Mouse (Mus musculus): ENCODE measurements at regions not wholly inside any gene's neighbourhood (a gene's known extent, or its start where the extent isn't known, plus 50 kb on each side); places are given as distances from the start of the nearest gene placed in this dataset.

DNA sequence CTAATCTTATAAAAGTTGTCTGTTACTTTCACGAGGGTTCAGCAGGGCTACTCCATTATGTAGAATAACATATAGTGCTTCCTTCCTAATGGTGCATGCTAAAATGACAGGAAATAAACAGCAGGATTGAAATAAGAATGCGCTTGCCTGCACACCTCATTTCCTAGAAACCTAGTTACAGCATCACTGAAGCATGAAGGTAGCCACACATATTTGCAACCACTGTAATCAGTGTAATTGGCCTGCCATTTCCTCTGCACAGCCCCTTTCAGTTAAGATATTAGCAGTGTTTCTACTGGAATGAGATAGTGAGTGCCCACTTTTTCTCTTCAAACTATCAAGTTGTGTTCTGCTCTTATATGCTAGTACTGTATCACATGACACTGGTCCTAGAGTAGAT lies 1094.8 kb upstream of the Got2 start:
- H3K4me1 ChIP-seq (replicated peaks; ENCODE audit: control insufficient read depth in 2 of 2, insufficient read depth in 2 of 2, low read length in 1 of 2) = no peaks in the 10 kb centered on the region
- no peak for DNase-seq (ENCODE audit: low read depth in 3 of 3, low spot score in 3 of 3)
- no peaks in the 10 kb centered on the region for H3K27me3 ChIP-seq (ENCODE audit: control insufficient read depth, insufficient read depth, low read length)
- 50% methylated on average over 2 of the region's 2 CpGs for WGBS (ENCODE audit: insufficient replicate concordance)
- H3K36me3 ChIP-seq (replicated peaks; ENCODE audit: control insufficient read depth, insufficient read depth, low read depth) = no peaks in the 10 kb centered on the region
- no peak overlapping the region for H3K27ac ChIP-seq
- no peak overlapping the region for H3K4me3 ChIP-seq (ENCODE audit: insufficient read depth in 1 of 2, low read depth in 2 of 2, low read length in 2 of 2)
- H3K9me3 ChIP-seq (ENCODE audit: control insufficient read depth, low read length) = no peaks in the 10 kb centered on the region
- H3K4me2 ChIP-seq (ENCODE audit: low read depth) = no peak overlapping the region
- ATAC-seq (ENCODE audit: insufficient read depth) = no peak
- TF ChIP-seq CTCF (IDR thresholded peaks at IDR 0.05; ENCODE audit: low read depth) (no peak), EP300 (IDR thresholded peaks at IDR 0.05; ENCODE audit: low read depth) (no peak)
- no peak overlapping the region for H3K9ac ChIP-seq (replicated peaks)
